Mouse (Mus musculus) adrenal gland, postnatal 4 days (tissue): ENCODE results near the gene Prkag2. TPM values are rescaled to one million over a fixed set of nuclear protein-coding genes. Genes with fewer than 3 reads are reported as not detected.
A peak's percentile ranks its signal among the peaks of the same experiment; 100 is the strongest.

Experiments used
- DNase-seq, 2 experiments: peaks; one replicate each; pipeline ENCODE4 v3.0.0; 2021 to 2022; ENCODE audit warnings: low spot score in 2 of 2, mixed read lengths in 2 of 2
- total RNA-seq, 2 experiments: library from RNA; stranded (reverse); gene quantifications; 2 replicates each; pipeline ENCODE4 v1.2.3; 2021

Prkag2 gene
- total RNA-seq, 2 experiments from 2014 or later: 50.0 to 55.4 TPM

DNA sequence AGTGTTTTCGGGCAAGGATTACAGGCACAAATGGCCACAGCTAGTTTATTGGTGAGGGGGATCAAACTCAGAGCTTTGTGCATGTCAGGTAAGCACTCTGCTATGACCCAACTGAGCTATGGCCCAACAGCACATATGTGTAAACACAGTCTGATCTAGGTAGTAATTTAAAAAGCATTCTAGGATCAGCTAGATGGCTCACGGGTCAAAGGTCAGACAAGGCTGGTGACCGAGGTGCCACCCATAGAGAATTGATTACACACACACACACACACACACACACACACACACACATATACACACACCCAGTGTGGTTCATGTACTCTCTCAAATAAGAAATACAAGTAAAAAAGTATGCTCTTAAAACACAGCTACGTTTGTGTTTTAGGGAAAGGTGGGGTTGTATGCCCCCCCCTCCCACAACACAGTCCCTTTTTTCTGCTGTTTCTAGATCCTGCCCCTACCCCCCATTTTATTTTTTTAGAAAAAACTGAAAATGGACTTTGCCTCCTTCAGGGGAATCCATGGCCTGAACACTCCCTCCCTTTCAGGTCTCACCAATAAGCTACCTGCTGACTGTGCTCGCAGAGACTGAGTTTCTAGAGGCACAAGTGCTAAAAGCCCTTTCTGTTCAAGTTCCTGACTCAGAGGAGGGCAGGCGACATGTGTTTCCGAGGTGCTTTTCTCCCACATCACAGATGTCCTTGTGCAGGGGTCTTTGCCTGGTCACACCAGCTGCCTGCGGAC lies 169.4 kb downstream of the Prkag2 start:
- no peak for DNase-seq

DNA sequence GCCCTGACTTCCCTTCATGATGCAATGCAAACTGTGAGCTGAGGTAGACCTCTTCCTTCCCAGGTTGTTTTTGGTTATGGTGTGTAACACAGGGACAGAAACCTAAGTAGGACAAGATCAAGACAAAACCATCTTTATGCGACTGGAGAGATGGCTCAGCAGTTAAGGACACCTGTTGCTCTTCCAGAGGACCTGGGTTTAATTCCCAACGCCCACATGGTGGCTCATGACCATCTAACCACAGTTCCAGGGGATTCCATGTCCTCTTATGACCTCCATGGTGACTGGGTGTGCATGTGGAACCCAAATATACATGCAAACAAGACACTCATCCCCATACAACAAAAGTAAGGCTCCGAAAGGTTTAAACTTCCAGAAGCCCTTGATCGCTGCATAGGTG lies 171.6 kb downstream of the Prkag2 start:
- DNase-seq: no peak

DNA sequence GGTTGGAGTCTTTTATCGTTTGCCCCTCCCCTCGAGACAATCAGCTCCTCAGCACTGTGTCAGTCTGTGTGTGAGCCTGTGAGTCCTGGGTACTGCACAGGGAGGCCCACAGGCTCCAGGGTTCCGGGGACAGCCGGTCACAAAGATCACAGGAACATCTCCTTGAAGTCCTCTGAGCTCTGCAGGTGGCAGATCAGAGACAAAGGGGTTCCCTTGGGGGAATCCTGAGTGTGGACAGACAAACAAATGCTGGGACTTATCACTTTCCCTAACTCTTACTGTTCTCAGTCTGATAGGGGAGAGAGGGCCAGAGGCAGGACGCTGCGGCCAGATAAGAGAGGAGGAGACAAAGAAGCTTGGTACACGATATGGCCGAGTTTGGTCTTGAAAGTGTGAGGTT lies 172.7 kb downstream of the Prkag2 start:
- no peak for DNase-seq

DNA sequence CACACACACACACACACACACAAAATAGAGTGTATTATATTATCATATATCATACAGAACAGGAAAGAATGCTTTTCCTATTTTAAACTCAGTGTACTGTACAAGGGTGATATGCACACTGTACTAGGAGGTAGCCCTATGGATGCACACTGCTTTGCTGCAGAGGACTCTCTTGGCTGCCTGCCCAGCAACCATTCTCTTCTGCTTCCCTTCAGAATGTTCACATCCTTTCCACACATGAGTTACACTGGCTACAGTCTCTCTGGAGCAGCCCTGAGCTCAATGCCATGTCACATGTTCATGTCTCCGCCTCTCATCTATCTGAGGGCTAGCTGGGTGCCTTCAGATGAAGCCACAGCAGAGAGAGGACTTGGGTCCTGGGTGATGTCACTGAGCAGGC lies 181.3 kb downstream of the Prkag2 start:
- no peak for DNase-seq

DNA sequence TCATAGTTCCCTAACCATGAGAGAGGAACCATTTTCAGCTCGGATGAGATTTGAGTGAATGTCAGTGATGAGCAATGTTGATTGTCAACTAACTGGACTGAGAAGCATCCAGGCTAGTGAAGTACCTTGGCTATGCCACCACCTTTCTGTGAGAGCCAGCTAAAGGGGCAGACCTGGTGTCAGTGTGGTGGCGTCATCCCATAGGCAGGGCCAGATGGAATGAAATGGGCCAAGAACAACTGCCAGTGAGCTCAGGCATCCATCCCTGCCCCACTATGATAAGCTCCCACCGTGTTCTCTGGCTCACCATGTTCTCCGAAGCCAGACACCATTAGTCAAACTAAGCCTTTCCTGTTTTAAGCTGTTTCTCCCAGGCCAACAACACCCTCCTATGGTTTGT lies 183.9 kb downstream of the Prkag2 start:
- DNase-seq: no peak

DNA sequence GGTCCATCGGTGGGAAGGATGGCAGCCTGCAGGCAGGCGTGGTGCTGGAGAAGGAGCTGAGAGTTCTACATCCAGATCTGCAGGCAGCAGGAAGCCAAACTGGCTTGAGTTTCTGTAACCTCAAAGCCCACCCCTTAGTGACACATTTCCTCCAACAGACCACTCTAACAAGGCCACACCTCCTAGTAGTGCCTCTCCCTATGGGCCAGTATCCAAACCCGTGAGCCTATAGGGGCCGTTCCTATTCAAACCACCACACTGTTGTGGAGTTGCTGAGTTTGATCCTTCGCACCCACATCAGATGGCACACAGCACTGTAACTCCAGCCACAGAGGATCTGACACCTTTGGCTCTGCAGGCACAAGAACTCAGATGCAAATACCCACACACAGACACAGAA lies 185.3 kb downstream of the Prkag2 start:
- DNase-seq: no peak

DNA sequence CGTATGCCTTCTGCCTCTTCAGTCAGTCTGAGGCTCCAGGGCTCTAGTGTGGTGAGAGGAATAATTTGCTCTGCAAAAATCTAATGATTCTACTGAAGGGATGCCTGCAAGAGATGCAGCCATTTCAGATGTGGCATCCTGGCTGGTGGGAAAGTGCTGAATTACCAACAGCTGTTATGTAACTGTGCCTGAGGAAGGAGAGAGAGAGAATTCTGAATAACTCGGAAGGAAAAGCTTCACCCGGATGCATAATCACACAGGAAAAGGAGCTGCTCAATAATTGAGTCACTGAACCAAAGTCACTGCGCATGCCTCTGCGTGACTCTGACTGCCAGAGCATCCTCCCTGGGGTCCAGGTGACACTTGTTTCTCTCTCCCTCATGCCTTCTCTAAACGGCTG lies 186.8 kb downstream of the Prkag2 start:
- DNase-seq: no peak

DNA sequence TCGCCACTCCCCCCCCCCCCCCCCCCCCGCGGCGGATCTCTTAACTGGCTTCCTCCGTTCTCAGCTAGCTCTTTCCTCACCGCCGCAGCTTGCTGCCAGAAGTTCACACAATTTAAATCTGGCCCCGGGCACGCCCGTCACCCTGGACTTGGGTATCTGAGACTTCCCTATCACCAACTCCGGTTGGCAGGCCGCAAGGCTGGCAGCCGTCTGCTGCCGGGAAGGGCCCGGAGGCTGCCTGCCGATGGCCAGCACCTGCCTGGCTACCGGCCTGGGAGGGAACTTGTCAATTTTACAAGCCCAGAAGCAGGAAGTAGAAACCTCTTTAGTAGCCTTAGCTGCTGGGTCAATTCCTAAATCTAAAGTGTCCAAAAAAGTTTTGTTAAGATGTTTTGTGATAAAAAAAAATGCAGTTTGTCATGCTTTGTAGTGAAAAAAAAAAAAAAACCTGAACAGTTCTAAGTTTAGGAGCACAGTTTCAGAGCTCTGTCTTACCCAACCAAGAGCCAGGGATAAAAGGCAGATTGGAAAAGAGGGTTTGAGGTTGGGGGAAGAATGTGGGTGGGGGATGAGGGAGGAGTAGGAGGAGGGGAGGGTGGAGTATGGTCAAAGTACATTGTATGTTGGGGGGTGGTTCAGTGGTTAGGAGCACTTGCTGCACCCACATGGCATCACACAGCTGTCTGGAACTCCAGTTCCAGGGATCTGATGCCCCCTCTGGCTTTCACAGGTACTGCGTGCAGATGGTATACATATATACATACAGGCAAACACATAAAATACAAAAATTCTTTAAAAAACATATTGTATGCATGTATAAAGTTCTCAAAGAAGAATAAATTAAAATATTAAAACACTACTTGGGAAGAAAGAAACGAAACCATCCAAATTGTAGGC lies 191.4 kb downstream of the Prkag2 start:
- no peak for DNase-seq

DNA sequence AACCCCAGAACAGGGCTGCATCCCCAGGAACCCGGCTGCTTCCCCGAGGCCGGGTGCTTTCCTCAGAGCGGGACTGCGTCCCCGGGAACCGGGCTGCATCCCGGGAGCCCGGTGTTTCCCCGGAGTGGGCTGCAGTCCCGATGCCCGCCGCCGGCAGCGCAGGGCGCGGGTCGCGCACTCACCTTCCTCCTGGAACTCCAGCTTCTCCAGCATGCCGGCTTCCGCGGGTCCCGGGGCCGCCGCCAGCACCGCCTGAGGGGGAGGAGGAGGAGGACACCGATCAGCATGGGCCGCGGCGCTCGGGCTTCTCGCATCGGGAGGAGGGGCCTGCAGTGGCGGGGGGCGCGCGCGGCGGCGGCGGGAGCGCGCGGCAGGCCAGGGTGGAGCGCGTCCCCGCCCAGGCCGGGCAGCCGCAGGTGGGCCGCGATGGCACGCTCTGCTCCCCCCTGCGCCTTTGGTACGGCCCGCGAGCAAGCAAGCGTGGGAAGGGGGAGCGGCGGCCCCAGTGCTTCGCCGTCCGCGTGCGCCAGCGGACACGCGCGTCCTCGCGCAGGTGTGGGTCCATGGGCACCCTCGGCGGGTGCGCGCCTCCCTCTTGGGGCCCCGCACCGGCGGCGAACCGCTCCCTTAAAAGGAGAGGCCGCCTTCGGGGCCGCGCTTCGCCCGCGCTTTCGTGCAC lies 192.2 kb downstream of the Prkag2 start:
- DNase-seq: peak; percentile 62 to 72

DNA sequence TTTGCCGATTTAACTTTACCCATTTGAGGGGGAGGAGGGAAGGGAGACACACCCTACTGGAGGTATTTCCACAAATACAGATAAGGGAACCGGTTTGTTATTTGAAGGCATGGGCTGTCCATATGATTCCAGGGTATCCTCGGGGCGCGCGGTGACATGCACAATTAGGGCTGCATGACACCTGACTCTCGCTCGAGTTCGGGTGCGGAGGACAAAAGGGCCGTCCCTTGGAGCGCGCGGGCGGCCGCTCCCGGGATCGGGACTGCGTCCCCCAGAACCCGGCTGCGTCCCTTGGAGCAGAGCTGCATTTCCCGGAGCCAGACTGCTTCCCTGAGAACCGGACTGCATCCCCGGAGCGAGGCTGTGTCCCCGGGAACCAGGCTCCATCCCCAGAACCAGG lies 192.7 kb downstream of the Prkag2 start:
- peak in 1 of 2 experiments; percentile 10 for DNase-seq

DNA sequence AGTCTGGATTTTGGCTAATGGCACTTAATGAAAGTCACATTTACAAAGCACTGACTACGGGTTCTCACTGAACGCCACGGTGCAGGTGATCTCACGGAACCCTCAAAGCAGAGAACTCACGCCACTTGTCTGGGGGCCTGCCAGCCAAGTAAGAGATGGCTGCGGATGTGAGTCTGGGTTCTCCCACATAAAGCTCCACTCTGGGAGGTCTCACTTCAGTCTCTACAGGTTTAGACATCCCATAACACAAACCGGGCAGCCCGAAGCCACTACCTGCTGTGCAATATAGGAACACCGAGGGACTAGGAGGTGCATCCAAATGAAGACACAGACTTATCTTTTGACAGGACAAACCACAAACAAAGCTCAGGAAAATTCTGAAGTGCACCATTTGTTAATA lies 193.6 kb downstream of the Prkag2 start:
- no peak for DNase-seq

DNA sequence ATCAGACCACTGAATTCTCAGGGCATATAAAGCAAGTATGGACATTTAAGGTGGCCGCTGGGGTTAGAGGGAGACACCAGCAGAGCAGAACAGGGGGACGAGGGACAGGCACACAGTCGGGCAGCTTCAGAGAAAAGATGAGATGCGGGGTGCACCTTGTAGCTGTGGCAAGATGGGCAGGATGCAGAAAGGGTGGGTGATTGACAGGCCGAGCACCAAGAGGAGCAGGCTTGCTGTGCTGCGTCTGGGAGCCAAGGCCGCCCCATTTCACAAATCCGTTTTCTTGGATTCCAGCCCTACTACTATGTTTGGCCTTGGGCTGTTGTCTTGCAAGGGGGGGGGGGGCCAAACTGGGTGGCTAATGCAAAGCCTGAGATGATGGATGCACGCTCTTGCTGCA lies 195.5 kb downstream of the Prkag2 start:
- no peak for DNase-seq

DNA sequence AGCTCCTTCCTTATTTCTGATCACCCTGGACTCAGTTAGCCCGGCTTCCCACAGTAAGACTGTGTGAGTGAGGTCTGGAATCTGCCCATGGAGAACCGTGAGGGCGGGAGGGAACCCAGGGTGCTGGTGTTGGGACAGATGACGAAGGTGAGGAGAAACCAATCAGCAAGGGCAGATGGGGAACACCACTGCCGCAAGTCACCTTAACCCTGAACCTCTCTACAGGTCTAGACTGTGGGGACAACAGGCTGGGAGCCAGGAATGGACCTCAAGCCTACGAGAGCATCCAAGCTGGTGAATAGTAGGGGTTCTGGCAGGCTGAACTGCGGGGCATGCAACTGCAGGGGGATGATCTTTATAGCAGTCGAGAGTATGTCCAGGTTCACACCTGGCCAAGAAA lies 196.0 kb downstream of the Prkag2 start:
- no peak for DNase-seq

DNA sequence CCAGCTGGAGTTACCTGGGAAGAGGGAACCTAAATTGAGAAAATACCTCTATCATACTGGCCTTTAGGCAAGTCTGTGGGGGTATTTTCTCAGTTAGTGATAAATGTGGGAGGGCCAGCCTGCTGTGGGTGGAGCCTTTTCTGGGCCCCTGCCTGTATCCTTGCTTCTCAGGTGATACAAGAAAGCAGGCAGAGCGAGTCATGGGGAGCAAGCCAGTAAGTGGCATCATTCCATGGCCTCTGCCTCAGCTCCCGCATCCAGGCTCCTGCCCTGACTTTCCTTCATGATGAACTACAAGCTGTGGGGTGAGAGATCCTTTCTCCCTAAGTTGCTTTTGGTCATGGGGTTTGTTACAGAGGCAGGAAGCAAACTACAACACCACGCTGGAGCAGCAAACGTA lies 196.4 kb downstream of the Prkag2 start:
- DNase-seq: no peak

DNA sequence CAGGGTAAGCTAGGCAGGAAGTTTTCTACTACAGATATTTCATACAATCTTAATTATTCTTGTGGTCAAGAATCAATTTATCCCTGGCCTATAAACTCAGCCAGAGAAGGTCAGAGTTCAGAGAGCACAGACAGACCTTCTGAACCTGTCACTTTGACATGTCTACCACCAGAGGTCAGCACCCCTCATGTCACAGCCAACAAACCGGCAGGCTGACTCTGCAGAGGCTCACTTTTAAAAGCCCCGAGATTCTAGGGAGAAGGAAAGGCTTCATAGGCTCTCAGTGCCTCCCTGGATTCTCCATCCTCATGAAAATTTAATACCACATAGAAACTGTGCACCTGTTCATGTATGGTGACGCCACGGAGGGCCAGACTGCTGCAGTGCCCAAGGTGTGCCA lies 197.6 kb downstream of the Prkag2 start:
- DNase-seq: peak in 1 of 2 experiments; percentile 16

DNA sequence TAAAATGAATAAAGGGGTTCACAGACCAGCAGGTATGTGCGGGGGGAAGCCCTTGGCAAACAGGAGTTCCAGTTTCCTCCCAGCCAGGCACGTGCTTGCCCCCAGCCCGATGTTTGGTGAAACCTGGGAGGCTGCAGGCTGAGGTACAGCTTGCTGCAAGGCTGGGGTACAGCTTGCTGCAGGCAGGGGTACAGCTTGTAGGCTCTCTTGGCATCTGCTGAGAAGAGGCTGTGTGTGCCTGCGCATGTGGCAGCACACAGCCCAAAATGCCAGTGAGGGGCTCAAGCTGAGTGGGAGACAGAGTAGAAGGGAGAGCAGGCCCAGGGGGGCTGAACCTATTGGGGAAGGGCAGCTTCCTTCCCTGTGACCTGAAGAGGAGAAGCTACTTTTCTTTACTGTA lies 204.8 kb downstream of the Prkag2 start:
- DNase-seq: no peak

DNA sequence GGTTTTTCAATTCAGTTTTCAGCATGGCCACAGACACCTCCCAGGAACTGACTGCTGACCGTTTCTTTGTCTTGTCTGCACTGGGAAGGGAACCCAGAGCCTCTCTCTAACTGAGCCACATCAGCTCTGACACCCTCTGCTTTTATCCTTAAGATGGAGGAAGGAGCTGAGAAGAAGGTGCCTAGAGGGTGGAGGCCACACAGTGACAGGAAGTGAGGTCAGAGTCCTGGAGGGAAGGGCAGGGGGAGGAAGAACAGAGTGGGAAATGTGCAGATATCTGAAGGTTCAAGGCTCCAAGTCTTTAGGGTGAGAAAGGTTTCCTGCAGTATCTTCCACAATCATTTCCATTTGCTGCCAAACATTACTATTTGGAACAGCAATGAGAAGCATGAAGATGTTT lies 205.6 kb downstream of the Prkag2 start:
- DNase-seq: no peak

DNA sequence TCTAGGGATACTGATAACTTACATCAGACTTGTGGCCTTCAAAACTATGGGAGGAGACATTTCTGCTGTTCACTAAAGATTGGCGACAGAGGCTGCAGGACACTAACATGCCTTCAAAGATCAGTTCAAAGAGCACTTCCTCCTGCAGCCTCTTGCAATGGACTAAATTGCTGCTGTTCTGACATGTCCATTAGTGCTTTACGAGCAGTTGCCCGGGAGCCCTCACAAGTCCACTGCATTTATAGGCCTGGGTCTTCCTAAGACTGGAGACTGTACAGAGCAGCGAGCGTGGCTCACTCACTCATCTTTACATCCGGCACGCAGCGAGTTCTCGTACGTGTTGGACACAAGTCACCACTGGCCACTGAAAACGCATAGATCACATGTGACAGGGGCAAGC lies 208.0 kb downstream of the Prkag2 start:
- DNase-seq: no peak

DNA sequence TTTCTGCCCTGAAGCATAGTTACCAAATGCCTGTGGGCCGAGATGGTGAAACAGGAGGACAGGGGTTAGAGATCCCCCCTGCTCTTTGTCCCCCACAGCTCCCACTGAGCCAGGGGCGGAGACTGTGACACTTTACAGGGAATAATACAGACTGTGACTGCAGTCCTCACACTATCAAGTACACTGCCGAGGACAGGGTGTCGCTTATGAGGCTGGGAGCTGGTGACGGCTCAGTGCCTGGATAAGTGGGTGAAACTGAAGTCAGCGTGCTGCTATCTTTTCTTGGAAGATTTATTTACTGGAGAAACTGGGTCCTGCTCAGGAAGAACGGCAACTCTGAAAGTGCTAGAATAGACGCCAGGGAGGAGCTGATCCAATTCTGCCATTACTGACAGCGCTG lies 210.6 kb downstream of the Prkag2 start:
- DNase-seq: no peak

DNA sequence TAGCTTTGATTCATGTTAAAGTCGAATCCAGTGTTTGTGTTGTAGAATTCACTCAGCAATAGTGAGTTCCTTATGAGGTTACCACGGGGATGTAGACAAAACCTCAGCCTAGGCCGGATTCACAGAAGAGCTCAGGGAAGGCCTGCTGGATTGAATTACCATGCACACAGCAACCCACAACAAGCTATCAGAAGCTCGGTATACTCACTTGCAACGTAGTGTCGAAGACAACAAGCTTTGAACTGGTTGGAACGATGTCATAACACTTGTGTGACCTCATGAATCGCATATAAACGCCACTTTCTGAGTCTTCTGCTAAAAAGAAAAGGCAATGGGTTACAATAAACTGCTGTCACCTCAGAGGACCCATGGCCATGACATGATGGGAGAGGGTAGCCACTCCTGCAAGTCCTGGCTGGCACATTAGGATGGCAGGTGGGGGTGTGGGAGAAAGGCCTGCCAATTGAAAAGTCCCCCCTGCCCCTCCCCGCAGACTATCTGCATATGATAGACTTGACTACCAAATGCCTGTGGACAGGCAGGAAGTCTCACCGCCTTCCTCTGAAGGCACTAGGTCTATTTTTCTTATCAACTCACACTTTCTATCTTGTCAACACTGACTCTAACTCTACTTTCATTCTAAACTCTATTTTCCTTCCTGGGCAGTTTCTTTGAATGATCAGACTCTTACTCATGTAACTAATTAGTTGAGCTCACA lies 211.4 kb downstream of the Prkag2 start:
- no peak for DNase-seq

DNA sequence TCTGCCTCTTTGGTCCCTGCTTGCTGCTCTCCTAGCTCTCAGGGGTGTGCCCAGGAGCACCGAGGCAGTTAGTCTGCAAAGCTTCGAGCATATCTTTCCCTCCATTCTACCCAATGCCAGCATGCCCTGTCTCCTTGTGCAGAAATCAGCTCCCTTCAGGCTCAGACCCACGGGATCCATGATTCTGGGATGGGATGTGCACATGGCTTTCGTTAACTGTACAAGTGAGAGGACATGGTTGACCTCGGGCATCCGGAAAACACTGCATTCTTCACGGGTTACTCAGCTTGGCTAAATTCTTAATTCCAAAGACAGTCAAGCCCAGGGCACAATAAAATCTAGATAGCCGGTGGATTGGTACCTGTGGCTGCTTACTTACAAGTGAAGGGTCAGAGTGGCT lies 213.2 kb downstream of the Prkag2 start:
- no peak for DNase-seq
